Mouse (Mus musculus): Measurements from ENCODE around the gene Hoxd8. TPM values are rescaled to one million over a fixed set of nuclear protein-coding genes. Genes with fewer than 3 reads are reported as not detected.

Gene Hoxd8
- polyA plus RNA-seq, 1 experiment from 2014 or later: 12.4 TPM

- Histone ChIP-seq H3K9me3 (replicated peaks) (no peaks in the 10 kb centered on the region), H3K27me3 (replicated peaks) (no peaks in the 10 kb centered on the region), H3K27ac (replicated peaks) (peak overlapping the region; percentile 91), H3K36me3 (no peaks in the 10 kb centered on the region), H3K4me1 (peaks cover 97% of the 10 kb centered on the region), H3K9ac (replicated peaks) (peak overlapping the region; percentile 46), H3K4me3 (replicated peaks) (peak overlapping the region; percentile 20; the same call in 1 of the 2 replicates), H3K4me2 (peak overlapping the region; percentile 58)
- no peak for ATAC-seq (ENCODE audit: low FRiP score)
- WGBS: 9% methylated on average over 27 of the region's 27 CpGs
These were observed 30.8 kb downstream of the Hoxd8 start for GRCm38 (mm10) chr2:74734996-74735811.

- Histone ChIP-seq H3K4me3 (replicated peaks) (peak overlapping the region; percentile 20), H3K4me2 (peak overlapping the region; percentile 58), H3K4me1 (peaks cover 96% of the 10 kb centered on the region), H3K27ac (replicated peaks) (peak overlapping the region; percentile 91), H3K9me3 (replicated peaks) (no peaks in the 10 kb centered on the region), H3K36me3 (no peaks in the 10 kb centered on the region), H3K9ac (replicated peaks) (peak overlapping the region; percentile 46), H3K27me3 (replicated peaks) (no peaks in the 10 kb centered on the region)
- no peak for ATAC-seq (ENCODE audit: low FRiP score)
- WGBS: 6% methylated on average over 42 of the region's 42 CpGs
These were observed 31.7 kb downstream of the Hoxd8 start for GRCm38 (mm10) chr2:74735851-74736687.

GRCm38 (mm10) chr2:74736688-74737577 lies 32.5 kb downstream of the Hoxd8 start:
- no peak for ATAC-seq (ENCODE audit: low FRiP score)
- H3K36me3 ChIP-seq: no peaks in the 10 kb centered on the region
- H3K4me2 ChIP-seq: peak overlapping the region; percentile 58
- H3K27me3 ChIP-seq (replicated peaks): no peaks in the 10 kb centered on the region
- peak overlapping the region; percentile 20 for H3K4me3 ChIP-seq (replicated peaks)
- H3K27ac ChIP-seq (replicated peaks): peak overlapping the region; percentile 91
- peaks cover 98% of the 10 kb centered on the region for H3K4me1 ChIP-seq
- no peaks in the 10 kb centered on the region for H3K9me3 ChIP-seq (replicated peaks)
- WGBS: 9% methylated on average over 15 of the region's 15 CpGs
- peak overlapping the region; percentile 46 for H3K9ac ChIP-seq (replicated peaks)

- peak overlapping the region; percentile 12; the same call in 1 of the 2 replicates for H3K4me3 ChIP-seq (replicated peaks)
- peak overlapping the region; percentile 46; the same call in 1 of the 2 replicates for H3K9ac ChIP-seq (replicated peaks)
- H3K9me3 ChIP-seq (replicated peaks): no peaks in the 10 kb centered on the region
- 19% methylated on average over 7 of the region's 7 CpGs for WGBS
- no peak for ATAC-seq (ENCODE audit: low FRiP score)
- H3K27ac ChIP-seq (replicated peaks): peak overlapping the region; percentile 91
- no peaks in the 10 kb centered on the region for H3K36me3 ChIP-seq
- peaks cover 91% of the 10 kb centered on the region for H3K4me1 ChIP-seq
- no peaks in the 10 kb centered on the region for H3K27me3 ChIP-seq (replicated peaks)
- peak overlapping the region; percentile 58 for H3K4me2 ChIP-seq
These were observed 33.2 kb downstream of the Hoxd8 start for GRCm38 (mm10) chr2:74737578-74738070.

GRCm38 (mm10) chr2:74738623-74739475 lies 34.4 kb downstream of the Hoxd8 start:
- no peaks in the 10 kb centered on the region for H3K36me3 ChIP-seq
- peak overlapping the region; percentile 91 for H3K27ac ChIP-seq (replicated peaks)
- peaks cover 80% of the 10 kb centered on the region for H3K4me1 ChIP-seq
- no peaks in the 10 kb centered on the region for H3K27me3 ChIP-seq (replicated peaks)
- H3K4me2 ChIP-seq: peak overlapping the region; percentile 58
- ATAC-seq (ENCODE audit: low FRiP score): no peak
- H3K9ac ChIP-seq (replicated peaks): peak overlapping the region; percentile 46
- H3K9me3 ChIP-seq (replicated peaks): no peaks in the 10 kb centered on the region
- H3K4me3 ChIP-seq (replicated peaks): peak overlapping the region; percentile 15; the same call in 1 of the 2 replicates
- WGBS: 4% methylated on average over 20 of the region's 20 CpGs

- no peak for ATAC-seq (ENCODE audit: low FRiP score)
- WGBS: 18% methylated on average over 2 of the region's 2 CpGs
- Histone ChIP-seq H3K27me3 (replicated peaks) (no peaks in the 10 kb centered on the region), H3K4me2 (peak overlapping the region; percentile 58), H3K9ac (replicated peaks) (peak overlapping the region; percentile 46; the same call in 1 of the 2 replicates), H3K27ac (replicated peaks) (peak overlapping the region; percentile 91), H3K9me3 (replicated peaks) (no peaks in the 10 kb centered on the region), H3K4me3 (replicated peaks) (no peak overlapping the region), H3K4me1 (peaks cover 74% of the 10 kb centered on the region), H3K36me3 (no peaks in the 10 kb centered on the region)
These were observed 35.0 kb downstream of the Hoxd8 start for GRCm38 (mm10) chr2:74739476-74739800.

- peaks cover 70% of the 10 kb centered on the region for H3K4me1 ChIP-seq
- no peaks in the 10 kb centered on the region for H3K36me3 ChIP-seq
- 3% methylated on average over 14 of the region's 14 CpGs for WGBS
- ATAC-seq (ENCODE audit: low FRiP score): no peak
- H3K9me3 ChIP-seq (replicated peaks): no peaks in the 10 kb centered on the region
- peak overlapping the region; percentile 27 for H3K4me3 ChIP-seq (replicated peaks)
- H3K9ac ChIP-seq (replicated peaks): peak overlapping the region; percentile 42
- H3K27me3 ChIP-seq (replicated peaks): no peaks in the 10 kb centered on the region
- peak overlapping the region; percentile 58 for H3K4me2 ChIP-seq
- H3K27ac ChIP-seq (replicated peaks): peak overlapping the region; percentile 91
These were observed 35.5 kb downstream of the Hoxd8 start for GRCm38 (mm10) chr2:74739869-74740268.

- Histone ChIP-seq H3K4me2 (peak overlapping the region; percentile 58), H3K27ac (replicated peaks) (peak overlapping the region; percentile 91)
- peak; percentile 14 for ATAC-seq (ENCODE audit: low FRiP score)
These were observed 36.1 kb downstream of the Hoxd8 start for GRCm38 (mm10) chr2:74740311-74741091.

GRCm38 (mm10) chr2:74741252-74741978 lies 37.0 kb downstream of the Hoxd8 start:
- Histone ChIP-seq H3K27ac (replicated peaks) (peak overlapping the region; percentile 66), H3K9me3 (replicated peaks) (no peaks in the 10 kb centered on the region), H3K27me3 (replicated peaks) (no peaks in the 10 kb centered on the region), H3K4me1 (peaks cover 69% of the 10 kb centered on the region), H3K4me2 (no peak overlapping the region), H3K36me3 (0 out of 2 replicates have a peak, but pooled peaks cover under 1% of the 10 kb centered on the region), H3K4me3 (replicated peaks) (no peak overlapping the region), H3K9ac (replicated peaks) (no peak overlapping the region)
- WGBS: 35% methylated on average over 2 of the region's 3 CpGs
- no peak for ATAC-seq (ENCODE audit: low FRiP score)

More at GRCm38 (mm10) chr2:74740311-74741091, 36.1 kb downstream of the Hoxd8 start:
- Histone ChIP-seq H3K4me3 (replicated peaks) (peak overlapping the region; percentile 27), H3K36me3 (no peaks in the 10 kb centered on the region), H3K27me3 (replicated peaks) (no peaks in the 10 kb centered on the region), H3K4me1 (peaks cover 69% of the 10 kb centered on the region), H3K9me3 (replicated peaks) (no peaks in the 10 kb centered on the region), H3K9ac (replicated peaks) (peak overlapping the region; percentile 42)
- WGBS: 2% methylated on average over 43 of the region's 43 CpGs
